Mouse (Mus musculus) embryo, embryonic 10 days (tissue): ENCODE results near the gene Fbxl2.

Source experiments
- DNase-seq: peaks from one replicate; pipeline ENCODE4 v3.0.0-alpha.2; 2015; ENCODE audit warnings: low spot score

The Fbxl2 gene

DNA sequence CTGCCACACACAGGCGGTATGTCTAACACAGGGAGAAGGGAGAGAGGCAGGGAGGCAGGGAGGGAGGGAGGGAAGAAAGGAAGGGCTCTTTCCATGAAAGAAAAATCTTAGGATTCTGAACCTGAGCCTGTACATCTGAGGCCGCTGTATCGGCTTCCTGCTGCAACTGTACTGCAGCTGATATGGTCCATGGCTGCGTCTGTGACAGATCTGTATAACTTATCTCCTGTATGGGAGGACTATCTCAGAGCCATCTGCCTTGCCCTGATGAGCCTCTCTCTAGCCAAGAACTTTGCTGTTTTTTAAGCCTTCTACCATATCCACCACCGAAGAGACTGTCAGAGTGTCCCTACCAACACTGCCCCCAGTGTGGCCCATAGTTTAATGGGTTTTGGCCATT lies 130.2 kb downstream of the Fbxl2 start:
- DNase-seq = no peak
